Comparison of ENCODE assay signal across 7 mouse cellular contexts in the genomic region with DNA sequence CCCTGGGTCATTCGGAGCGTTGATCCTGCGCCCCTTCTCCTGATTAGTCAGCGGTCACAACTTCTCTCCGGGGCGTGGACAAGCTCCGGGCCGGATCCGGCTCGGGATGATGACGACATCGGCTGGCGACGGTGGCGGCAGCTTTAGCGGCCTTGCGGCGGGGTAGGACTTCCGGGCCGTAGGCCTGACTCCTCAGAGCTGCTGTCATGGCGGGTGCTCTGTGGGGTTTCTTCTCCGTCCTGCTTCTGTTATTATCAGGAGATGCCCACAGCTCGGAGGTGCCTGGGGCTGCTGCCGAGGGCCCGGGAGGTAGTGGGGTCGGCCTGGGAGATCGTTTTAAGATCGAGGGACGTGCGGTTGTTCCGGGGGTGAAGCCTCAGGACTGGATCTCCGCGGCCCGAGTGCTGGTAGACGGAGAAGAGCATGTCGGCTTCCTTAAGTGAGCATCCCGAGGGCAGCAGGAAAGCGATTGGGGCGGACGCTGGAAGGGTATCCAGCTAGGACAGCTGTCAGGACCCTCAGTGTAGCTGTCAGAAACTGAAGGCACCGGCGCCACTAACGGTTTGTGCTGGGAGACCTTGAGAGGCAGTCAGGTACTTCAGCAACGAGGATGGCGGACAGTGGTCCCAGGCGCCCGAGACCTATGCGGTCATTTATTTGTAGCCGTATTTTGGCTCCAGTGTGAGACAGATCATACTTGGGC. TPM values are rescaled to one million over a fixed set of nuclear protein-coding genes. Genes with fewer than 3 reads are reported as not detected.
DNase-seq lines count a peak whose midpoint lies in the region; ATAC-seq lines count a peak whose summit lies in the region.

A gene (plus strand): TSS at position 136 of the 703 bp plus-strand sequence.

- WGBS in intestine, embryonic 16.5 days = under 1% methylated on average over 49 of the region's 49 CpGs
- WGBS in midbrain, embryonic 11.5 days = under 1% methylated on average over 49 of the region's 49 CpGs

- peak within 1 kb of the TSS; percentile 88 for H3K4me3 ChIP-seq in intestine, embryonic 16.5 days (ENCODE audit: low read length)
- peak within 1 kb of the TSS; percentile 85 for H3K4me3 ChIP-seq in midbrain, embryonic 11.5 days (ENCODE audit: low read depth, low read length)

- H3K36me3 ChIP-seq in intestine, embryonic 16.5 days (ENCODE audit: control insufficient read depth, insufficient read depth, low read length) = peaks cover 2% of the 10 kb centered on the region; the same call in 1 of the 2 replicates
- H3K36me3 ChIP-seq in midbrain, embryonic 11.5 days (ENCODE audit: control insufficient read depth, insufficient read depth, low read length) = peaks cover 1% of the 10 kb centered on the region; the same call in 1 of the 2 replicates

- peak within 1 kb of the TSS; percentile 72 for H3K27ac ChIP-seq in intestine, embryonic 16.5 days (ENCODE audit: low read length)
- H3K27ac ChIP-seq in midbrain, embryonic 11.5 days (ENCODE audit: low read depth, low read length) = peak within 1 kb of the TSS; percentile 4; the same call in 1 of the 2 replicates

- H3K9me3 ChIP-seq in intestine, embryonic 16.5 days (ENCODE audit: control insufficient read depth, low read length) = no peaks in the 10 kb centered on the region
- no peaks in the 10 kb centered on the region for H3K9me3 ChIP-seq in midbrain, embryonic 11.5 days (ENCODE audit: control insufficient read depth, low read length)

- H3K4me1 ChIP-seq in intestine, embryonic 16.5 days (ENCODE audit: control insufficient read depth, insufficient read depth, low read length) = no peaks in the 10 kb centered on the region
- peaks cover 4% of the 10 kb centered on the region for H3K4me1 ChIP-seq in midbrain, embryonic 11.5 days (ENCODE audit: control insufficient read depth, insufficient read depth, low read length)

- intact Hi-C loops in left cerebral cortex, postnatal 36 days (cut with DNase I) = no loop called here

- peak; percentile 99 for DNase-seq in adrenal gland, adult 2 months
- DNase-seq in embryo, embryonic 11.5 days (ENCODE audit: low read depth, low spot score) = peak; percentile 87
- peak; percentile 98 to 99 for DNase-seq in gastrocnemius, postnatal 4 days (ENCODE audit: low spot score in 2 of 2)
- DNase-seq in left cerebral cortex, postnatal 36 days (ENCODE audit: low spot score in 2 of 2) = peak; percentile 98
- peak; percentile 99 for DNase-seq in midbrain, embryonic 11.5 days (ENCODE audit: low spot score, missing footprints)
- DNase-seq in skeletal muscle tissue, adult 2 months (ENCODE audit: low read depth, low spot score) = peak; percentile 94

- no peaks in the 10 kb centered on the region for H3K27me3 ChIP-seq in intestine, embryonic 16.5 days (replicated peaks; ENCODE audit: control insufficient read depth, insufficient read depth, low read length)
- H3K27me3 ChIP-seq in midbrain, embryonic 11.5 days (ENCODE audit: control insufficient read depth, insufficient read depth, low read length) = no peaks in the 10 kb centered on the region

- H3K9ac ChIP-seq in intestine, embryonic 16.5 days (ENCODE audit: low read depth, low read length) = peak within 1 kb of the TSS; percentile 85
- peak within 1 kb of the TSS; percentile 89 for H3K9ac ChIP-seq in midbrain, embryonic 11.5 days (ENCODE audit: low read length)

- peak; percentile 100 for ATAC-seq in intestine, embryonic 16.5 days
- peak; percentile 99 for ATAC-seq in midbrain, embryonic 11.5 days (ENCODE audit: low FRiP score)

- H3K4me2 ChIP-seq in intestine, embryonic 16.5 days (ENCODE audit: low read depth, low read length) = peak within 1 kb of the TSS; percentile 71
- peak within 1 kb of the TSS; percentile 78 for H3K4me2 ChIP-seq in midbrain, embryonic 11.5 days

RNA-seq across cellular contexts. Expression of the gene that starts here (rescaled TPM):
- total RNA-seq in adrenal gland, adult 2 months (2021) = 10 to 100 TPM; 29.8 to 36.6 TPM
- polyA plus RNA-seq in adrenal gland, adult 2 months (2012; rRNA removed) = 2.9 and 3.4 TPM in 2 replicates
- 10 to 100 TPM; 15.1 to 16.7 TPM for total RNA-seq in gastrocnemius, postnatal 4 days (2021)
- polyA plus RNA-seq in intestine, embryonic 16.5 days (2015; fragmentation: Nextera tagmentation; extraction: Ambion mirVana) = 19.2 and 20.1 TPM in 2 replicates
- 10 to 100 TPM; 46.7 to 50.5 TPM for total RNA-seq in left cerebral cortex, postnatal 36 days (2021)
- polyA plus RNA-seq in midbrain, embryonic 11.5 days (2014; fragmentation: Nextera tagmentation; extraction: Ambion mirVana) = 11.2 and 12.0 TPM in 2 replicates

Comparison
In these comparisons a context has a peak if more than half of its experiments do, and no peak if none do; other contexts are left out.
1. Peak in every context shown above with its lines: DNase-seq, ATAC-seq, H3K4me3 ChIP-seq and H3K27ac ChIP-seq.